Mouse (Mus musculus) gastrocnemius, postnatal 25 days (tissue): Measurements from ENCODE around the gene Vcan. TPM values are rescaled to one million over a fixed set of nuclear protein-coding genes. Genes with fewer than 3 reads are reported as not detected.

Experiments used
- total RNA-seq, 2 experiments: library from RNA; stranded (reverse); gene quantifications; 1 replicate in 1 of 2; 2 replicates in 1 of 2; pipeline ENCODE4 v1.2.3; 2021

Vcan gene
- total RNA-seq, 2 experiments from 2014 or later = 8.0 to 10.7 TPM

Other genes starting within 250 kb of the Vcan start
- gene Hapln1, start 202.7 kb downstream of the Vcan start, total RNA-seq = under 1 TPM; 0.11 to 0.20 TPM